Mouse (Mus musculus) ovary, adult 18-20 months (tissue): ENCODE measurements around the gene Polr2l.
A peak's percentile ranks its signal among the peaks of the same experiment; 100 is the strongest.

Source experiments
- DNase-seq: peaks from one replicate; pipeline ENCODE4 v3.0.0; 2022; ENCODE audit warnings: low spot score, mixed read lengths

Gene Polr2l

DNA sequence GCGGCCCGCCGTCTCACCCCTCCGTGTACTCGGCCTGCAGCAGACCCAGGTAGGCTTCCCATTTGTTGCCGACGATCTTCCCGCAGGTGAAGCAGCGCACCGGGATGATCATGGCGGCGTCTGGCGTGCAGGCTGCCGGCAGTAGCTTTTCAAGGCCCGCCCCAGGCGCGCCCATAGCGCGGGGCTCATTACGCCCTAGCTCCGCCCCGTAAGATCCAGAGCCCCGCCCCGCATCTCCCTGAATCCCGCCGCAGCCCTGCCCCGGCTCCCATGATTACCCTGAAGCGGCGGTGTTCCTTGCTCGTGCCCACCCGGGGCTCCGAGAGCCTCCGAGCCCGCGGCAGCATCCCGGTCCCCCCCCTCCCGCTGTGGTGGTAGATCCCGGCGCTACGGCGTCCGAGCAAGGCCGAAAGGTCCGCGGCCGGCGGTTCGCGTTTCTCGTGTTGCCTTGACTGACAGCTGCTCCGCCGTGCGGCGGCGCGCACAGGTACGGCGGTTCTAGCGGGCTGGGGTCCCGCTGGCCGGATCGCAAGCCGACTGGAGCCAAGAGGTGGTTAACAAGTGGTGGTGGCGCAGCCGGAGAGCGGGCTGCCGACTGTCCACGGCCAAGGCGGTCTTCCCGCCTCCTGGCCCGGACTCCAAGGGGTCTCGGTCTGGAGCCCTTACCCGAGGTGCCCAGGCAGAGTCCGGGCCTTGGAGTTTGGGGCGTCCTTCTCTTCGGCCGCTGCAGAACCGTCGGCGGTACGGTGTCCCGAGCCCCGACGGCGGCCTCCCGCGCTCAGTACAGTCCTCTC lies at the start of gene Polr2l, which contains the start of gene Tspan4:
Gene Polr2l (minus strand): TSS at position 122 of the 794 bp plus-strand sequence.
Gene Tspan4 (plus strand): TSS at position 230 of the 794 bp plus-strand sequence.
- peak; percentile 79 for DNase-seq

GRCm38 (mm10) chr7:141524271-141524670 lies 49.3 kb upstream of the Polr2l start:
- no peak for DNase-seq

DNA sequence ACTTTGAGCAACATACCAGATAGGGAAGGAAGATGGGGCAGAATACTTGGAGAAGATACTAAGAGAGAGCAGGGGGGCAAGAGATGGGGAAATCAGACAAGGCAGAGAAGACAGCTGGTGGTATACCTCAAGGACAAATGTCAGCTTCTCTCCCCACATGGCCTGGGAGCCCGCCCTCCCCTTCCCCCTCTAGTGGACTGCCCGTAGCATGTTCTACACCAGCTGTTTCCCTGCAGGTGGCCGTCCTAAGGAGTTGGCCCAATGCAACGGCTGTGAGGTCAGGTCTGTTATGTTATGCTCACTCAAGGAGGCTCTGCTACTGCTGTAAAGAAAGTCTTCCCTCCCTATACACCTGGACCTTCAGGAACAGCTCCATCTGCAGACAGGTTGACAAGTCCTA lies 48.1 kb upstream of the Polr2l start:
- no peak for DNase-seq

- no peak for DNase-seq
Measured at GRCm38 (mm10) chr7:141519795-141520194, 44.9 kb upstream of the Polr2l start.

DNA sequence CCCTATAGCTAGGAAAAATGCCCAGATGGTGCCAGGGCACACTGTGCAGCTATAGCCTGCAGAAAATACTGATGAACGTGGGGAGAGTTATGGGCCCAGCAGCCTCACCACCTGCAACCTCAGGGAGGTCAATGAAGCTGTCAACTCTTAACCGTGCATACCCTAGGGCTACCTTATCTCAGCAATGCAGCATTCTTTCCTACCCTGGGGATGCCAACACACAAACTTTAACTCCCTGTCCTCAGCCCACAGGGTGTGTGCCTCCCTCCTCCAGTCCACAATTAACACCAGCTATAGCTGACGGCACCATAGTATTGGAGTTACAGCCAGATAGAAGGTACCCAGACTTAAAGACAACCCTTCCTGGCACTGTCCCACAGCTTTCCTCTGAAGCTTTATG lies 44.0 kb upstream of the Polr2l start:
- DNase-seq, result no peak

- DNase-seq, result no peak
Measured at GRCm38 (mm10) chr7:141518296-141518695, 43.4 kb upstream of the Polr2l start.

DNA sequence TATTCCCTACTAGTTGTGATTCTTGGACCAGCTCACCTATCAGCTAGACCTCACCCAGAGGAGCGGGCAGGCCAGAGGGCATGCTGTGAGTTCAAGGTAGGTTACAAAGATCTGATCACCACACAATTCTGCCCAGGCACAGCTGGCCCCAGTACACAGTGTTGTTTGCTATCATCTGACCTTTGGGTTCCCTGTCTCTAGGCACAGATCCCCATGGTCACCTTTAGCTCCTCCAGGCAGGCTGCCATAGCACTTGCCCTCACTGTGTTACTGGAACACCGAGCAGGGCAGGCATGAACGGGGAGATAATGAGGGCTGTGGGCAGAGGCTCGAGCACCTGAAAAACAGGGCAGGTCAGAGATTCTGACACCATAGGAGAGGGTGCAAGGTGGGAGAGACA lies 42.7 kb upstream of the Polr2l start:
- no peak for DNase-seq

DNA sequence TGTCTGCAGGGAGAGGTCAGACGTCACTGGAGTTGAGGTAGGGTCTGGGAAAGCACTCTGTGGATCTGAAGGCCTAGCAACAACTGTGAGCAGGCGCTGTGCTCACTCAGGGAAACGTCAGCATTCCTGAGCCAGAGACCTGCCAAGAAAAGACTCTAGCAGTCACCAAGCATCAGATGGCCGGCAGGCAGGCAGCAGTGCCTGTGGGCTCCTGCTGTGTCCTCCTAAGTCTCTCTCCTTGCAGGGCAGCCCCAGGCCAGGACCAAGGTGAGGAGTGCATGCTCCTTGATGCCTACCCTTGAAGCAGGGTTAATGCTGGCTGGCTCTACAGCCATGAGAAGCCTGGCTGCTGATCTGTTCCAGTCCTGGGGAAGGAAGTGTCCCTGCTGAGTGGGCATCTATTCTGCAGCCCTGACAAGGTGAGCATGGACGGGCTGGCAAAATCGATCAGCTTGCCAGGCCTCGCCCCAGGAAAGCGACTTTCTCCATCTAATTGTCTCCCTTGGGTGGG lies 35.8 kb upstream of the Polr2l start:
- DNase-seq, result no peak

GRCm38 (mm10) chr7:141510196-141510595 lies 35.3 kb upstream of the Polr2l start:
- DNase-seq, result no peak

DNA sequence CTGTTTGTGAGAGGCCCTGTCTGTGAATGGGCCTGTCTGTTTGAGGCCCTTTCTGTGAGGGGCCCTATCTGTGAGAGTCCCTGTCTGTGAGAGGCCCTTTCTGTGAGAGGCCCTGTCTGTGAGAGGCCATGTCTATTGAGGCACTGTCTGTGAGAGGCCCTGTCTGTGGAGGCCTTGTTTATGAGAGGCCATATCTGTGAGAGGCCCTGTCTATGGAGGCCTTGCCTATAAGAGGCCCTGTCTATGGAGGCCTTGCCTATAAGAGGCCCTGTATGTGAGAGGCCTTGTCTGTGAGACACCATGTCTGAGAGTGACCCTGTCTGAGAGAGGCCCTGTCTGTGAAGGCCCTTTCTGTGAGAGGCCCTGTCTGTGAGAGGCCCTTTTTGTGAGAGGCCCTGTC lies 33.2 kb upstream of the Polr2l start:
- DNase-seq, result no peak

- no peak for DNase-seq
Measured at GRCm38 (mm10) chr7:141506278-141506677, 31.3 kb upstream of the Polr2l start.

DNA sequence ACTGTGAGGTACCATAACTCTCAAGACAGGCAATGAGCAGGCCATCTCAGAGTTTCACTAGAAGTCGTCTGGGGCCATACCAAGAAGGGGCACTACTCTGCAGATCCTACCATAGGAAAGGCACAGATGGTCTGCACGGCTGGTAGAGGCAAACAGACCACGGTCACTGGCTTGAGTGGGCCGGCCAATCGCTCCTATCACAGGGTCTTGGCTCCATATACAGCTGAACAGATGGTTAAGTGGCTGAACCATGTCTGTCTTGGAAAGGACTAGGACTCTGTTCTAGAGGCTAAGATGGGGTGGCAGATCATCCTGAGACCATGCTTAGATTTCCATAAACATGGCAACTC lies 27.6 kb upstream of the Polr2l start:
- DNase-seq, result no peak

GRCm38 (mm10) chr7:141501820-141502555 lies 27.1 kb upstream of the Polr2l start:
- DNase-seq, result peak; percentile 46

- no peak for DNase-seq
Measured at GRCm38 (mm10) chr7:141497600-141497999, 22.7 kb upstream of the Polr2l start.

DNA sequence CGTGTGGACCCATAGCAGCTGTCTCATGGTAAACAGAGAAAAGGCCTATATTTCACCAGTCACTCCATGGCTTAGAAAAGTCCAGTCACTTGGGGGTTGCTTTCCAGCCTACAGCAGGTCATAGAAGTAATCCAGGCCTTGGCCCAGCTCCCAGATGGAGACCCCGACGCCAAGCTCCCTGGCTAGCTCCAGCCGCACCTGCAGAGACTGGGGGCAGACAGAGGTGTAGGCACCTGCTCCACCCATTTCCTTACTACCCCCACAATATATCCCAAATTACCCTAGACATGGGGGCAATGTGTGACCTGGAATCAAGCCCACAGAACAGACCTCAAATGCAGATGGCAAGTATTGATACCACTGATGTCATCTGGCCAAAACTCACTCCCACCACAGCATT lies 21.0 kb upstream of the Polr2l start:
- DNase-seq, result no peak

DNA sequence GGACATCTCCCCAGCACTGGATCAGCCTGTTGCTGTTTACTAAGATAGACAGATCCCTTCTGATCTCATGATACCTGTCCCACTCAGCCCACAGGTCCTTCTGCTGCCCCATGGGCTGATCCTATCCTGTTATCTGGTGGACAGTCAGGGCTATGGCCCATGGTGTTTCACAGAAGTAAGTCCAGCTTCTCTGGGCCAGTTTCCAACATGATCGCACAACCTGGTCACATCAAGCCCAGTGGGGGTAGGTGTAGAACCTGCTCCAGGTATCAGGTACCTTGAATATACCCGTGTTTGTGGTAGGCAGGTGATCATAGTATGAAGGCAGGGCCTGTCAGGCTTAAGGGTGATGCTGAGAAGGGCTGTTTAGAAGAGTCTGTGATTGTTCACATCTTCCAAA lies 20.4 kb upstream of the Polr2l start:
- no peak for DNase-seq

DNA sequence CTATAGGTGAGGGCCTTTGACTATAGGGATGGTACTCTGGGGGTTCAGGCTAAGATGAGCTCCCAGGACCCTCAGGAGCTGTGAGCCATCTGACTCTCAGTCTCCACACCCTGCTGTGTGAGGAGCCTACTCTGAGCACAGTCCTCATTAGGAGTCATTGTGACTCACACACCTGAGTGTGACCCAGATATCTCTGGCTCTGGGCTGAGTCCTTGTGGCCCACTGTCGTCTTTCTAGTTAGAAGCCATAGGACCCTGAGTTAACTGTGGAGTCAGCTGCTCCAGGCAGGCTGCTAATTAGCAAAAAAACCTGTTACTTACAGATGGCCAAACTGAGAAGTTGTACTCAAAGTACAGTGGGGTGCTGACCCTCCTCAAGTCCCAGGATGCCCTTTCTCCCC lies 18.8 kb upstream of the Polr2l start:
- DNase-seq, result no peak

- no peak for DNase-seq
Measured at GRCm38 (mm10) chr7:141492738-141493137, 17.8 kb upstream of the Polr2l start.

- DNase-seq, result no peak
Measured at GRCm38 (mm10) chr7:141491151-141491550, 16.2 kb upstream of the Polr2l start.

- no peak for DNase-seq
Measured at GRCm38 (mm10) chr7:141487141-141487540, 12.2 kb upstream of the Polr2l start.

DNA sequence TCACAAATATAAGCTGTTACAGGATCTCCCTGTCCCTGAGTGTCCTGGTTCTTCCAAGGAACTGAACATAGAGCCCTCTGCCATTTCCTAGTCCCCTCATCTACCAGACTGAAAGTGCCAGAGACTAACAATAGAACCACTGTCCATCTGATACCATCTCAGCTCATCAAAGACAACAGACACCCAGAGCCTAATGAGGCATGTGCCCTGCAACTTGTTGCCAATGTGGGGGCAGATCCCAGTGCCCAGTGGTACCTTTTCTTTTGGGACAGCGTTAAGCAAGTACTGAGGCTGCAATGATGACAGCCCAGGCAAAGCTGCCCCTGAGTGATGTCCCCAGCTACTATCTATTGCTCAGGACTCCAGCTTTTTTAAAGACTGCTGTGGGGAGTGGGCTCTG lies 11.3 kb upstream of the Polr2l start:
- DNase-seq, result no peak

GRCm38 (mm10) chr7:141485606-141486005 lies 10.7 kb upstream of the Polr2l start:
- no peak for DNase-seq

DNA sequence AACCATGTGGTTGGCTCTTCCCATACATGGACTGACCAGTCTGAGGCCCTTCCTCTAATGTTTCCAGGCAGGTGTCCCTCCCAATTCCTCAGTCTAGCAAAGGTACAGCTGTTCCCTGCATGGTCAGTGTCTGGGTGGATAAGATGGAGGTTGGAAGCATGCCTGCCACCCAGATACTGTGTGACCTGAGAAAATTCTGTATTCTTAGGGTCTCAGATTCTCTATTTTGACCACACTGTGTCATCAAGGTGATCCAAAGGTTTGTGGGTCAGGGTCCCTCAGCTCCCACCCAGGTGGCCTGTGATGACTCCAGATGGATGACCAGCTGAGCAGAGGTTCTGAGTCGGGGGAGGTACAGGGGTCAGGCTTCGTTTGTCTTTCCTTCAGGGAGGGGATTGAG lies 10.3 kb upstream of the Polr2l start:
- no peak for DNase-seq
